Mouse (Mus musculus) megakaryocyte-erythroid progenitor cell, adult 5-6 weeks (primary cell): ENCODE measurements around the gene Mdp1. TPM values are rescaled to one million over a fixed set of nuclear protein-coding genes. Genes with fewer than 3 reads are reported as not detected.
A peak's percentile ranks its signal among the peaks of the same experiment; 100 is the strongest.

Source experiments
- ATAC-seq: replicated peaks from 2 replicates; pipeline ENCODE4 v1.8.0; 2016; ENCODE audit warnings: mild to moderate bottlenecking, inconsistent platforms; ENCODE audit not compliant: severe bottlenecking, poor library complexity, low FRiP score, low TSS enrichment
- total RNA-seq, 2 experiments: library from RNA; stranded (forward) in 1 of 2; stranded (reverse) in 1 of 2; fragments of 200-1000, 215-1000 nt in 1 of 2; fragments of >200 nt in 1 of 2; fragmentation: Nextera tagmentation in 1 of 2; gene quantifications; 2 replicates each; pipeline ENCODE4 v1.2.3; 2014 to 2017

The Mdp1 gene
- 39.9 and 57.6 TPM in 2 replicates for total RNA-seq (2014; fragmentation: Nextera tagmentation)
- total RNA-seq (2017), result 33.5 and 34.1 TPM in 2 replicates

GRCm38 (mm10) chr14:55659960-55660573 lies at the start of gene Mdp1:
Gene Mdp1 (minus strand): TSS chr14:55660508.
- ATAC-seq, result peak; percentile 99

DNA sequence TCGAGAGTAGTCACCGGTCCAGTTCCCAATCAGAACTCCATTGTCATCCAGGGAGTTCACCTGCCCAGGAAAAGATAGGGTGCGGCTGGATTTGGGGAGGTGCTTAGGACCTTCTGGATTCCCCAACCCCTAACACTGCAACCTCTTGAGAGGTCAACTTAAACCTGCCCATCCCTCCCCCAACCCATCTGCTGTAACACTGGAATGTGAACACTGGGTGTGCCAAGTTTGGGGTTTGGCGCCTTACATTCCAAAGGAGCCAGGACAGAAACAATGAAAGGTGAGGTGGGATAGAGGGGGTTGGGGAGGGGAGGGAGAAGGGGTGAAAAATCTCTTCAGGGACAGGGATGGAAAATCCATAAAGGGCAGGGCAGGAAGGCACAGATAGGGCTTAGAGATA lies 49.2 kb upstream of the Mdp1 start:
- no peak for ATAC-seq

DNA sequence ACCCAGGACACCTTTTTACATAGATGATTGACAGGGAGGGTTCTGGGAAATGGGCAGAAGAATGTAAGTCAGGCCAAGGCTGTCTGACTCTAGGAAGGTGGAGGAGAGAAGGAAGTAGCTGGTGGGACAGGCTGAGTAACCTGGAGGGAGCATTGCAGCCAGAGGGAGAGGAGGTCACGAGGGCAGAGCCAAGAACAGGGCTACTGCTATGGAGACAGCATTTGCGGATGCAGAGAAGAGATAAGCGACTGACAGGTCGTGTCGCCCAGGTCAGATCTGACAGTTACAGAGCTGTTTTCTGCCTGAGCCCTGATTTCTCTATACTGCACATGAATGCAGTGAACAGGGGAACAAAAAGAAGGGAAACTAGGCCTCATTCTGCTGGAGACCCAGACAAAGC lies 47.1 kb upstream of the Mdp1 start:
- peak; percentile 73 for ATAC-seq

DNA sequence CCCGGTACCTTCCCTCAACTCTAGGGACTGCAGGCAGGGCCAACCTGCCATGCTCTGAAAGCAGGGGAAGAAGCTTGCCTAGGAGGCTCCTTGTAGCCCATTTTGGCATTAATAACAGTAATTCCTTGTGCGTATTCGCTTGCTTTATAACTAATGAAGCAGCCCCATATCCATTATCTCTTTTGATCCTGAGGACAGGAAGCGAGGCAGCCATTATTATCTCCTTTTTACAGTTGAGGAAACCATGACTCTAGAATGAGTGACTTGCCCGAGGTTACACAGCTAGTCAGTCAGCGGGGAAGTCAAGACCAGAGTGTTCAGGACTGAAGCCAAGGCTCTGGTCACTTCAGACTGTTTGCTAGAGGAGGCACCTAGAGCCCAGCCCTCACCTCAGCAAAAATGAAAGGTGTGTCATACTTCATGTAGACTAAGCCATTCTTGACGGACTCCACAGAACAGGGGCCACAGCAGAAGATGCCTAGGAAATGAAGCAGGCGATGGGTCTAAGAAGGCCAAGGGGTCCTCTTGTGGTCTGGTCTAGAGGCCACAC lies 45.8 kb upstream of the Mdp1 start:
- ATAC-seq, result 0 out of 2 replicates have a peak, but pooled peaks have one; percentile 28

GRCm38 (mm10) chr14:55702761-55703160 lies 42.5 kb upstream of the Mdp1 start:
- ATAC-seq, result no peak

- no peak for ATAC-seq
These were observed 40.8 kb upstream of the Mdp1 start for GRCm38 (mm10) chr14:55701131-55701530.

GRCm38 (mm10) chr14:55697226-55697625 lies 36.9 kb upstream of the Mdp1 start:
- no peak for ATAC-seq

- no peak for ATAC-seq
These were observed 29.1 kb upstream of the Mdp1 start for GRCm38 (mm10) chr14:55689433-55689832.

GRCm38 (mm10) chr14:55682118-55682493 lies 21.8 kb upstream of the Mdp1 start:
- 0 out of 2 replicates have a peak, but pooled peaks have one; percentile 1 for ATAC-seq

DNA sequence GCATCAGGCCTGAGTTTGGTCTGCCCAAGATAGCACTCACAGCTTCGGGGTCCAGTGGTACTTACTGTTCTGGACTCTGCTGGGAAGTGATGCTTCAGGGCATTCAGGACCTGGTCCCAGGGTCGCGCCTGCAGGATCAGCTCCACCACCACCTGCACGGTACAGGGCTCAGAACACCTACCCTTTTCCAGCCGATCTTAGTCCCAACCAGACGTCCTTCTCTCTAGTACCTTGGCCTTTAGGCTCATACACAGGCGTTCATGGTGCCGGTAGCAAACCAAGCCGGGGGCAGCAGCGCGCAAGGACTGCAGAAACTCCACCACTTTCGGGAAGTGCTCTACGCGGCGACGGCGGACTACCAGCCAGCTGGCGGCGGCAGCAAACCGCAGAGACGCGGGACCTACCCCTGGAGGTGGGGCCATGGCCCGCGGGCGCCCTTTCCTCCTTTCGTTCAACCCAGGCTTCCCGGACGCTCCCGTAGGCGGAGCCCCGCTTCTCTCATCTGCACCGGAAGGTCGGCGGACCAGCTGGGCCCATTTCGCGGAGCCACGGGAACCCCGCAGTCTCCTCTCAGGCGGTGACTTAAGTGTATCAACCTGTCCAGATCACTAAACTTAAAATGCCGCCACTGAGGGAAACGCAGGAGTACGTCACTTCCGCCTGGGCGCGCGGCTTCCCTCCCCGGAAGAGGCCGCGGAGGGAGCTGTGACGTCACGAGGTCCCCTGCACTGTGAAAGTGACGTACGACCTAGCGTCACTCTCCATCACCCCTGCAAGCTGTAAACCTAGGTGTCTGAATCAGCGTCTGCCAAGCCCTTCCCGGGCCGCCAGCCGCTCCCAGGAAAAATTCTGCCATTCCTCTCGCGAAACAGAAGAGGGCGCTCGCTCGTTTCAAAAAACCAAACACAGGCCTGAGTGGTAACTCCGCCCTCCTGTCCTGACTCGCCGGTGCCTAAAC lies 21.1 kb upstream of the Mdp1 start, which contains the start of gene Tinf2:
TSS of gene Tinf2 (minus strand) at position 661 of the 958 bp plus-strand sequence.
- ATAC-seq, result peak; percentile 93

- ATAC-seq, result no peak
These were observed 17.3 kb upstream of the Mdp1 start for GRCm38 (mm10) chr14:55677615-55678014.

DNA sequence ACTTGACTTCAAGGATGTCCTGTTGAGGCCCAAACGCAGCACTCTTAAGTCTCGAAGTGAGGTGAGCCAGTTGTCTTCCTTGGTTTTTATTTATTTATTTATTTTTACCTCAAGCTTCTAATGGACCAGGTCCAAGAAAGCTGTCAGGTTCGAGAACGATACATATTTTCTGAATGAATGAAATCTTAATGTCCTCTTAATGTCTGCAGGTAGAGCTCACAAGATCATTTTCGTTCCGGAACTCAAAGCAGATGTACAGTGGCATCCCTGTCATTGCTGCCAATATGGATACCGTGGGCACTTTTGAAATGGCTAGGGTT lies 12.4 kb upstream of the Mdp1 start:
- no peak for ATAC-seq

GRCm38 (mm10) chr14:55671833-55672740 lies 11.8 kb upstream of the Mdp1 start, which contains the start of the genes Gmpr2 and Nedd8:
Gene Gmpr2 (plus strand): TSS chr14:55671941.
Gene Nedd8 (minus strand): TSS chr14:55672124.
- peak; percentile 99 for ATAC-seq

GRCm38 (mm10) chr14:55671486-55671832 lies 11.2 kb upstream of the Mdp1 start:
- ATAC-seq, result peak; percentile 27

DNA sequence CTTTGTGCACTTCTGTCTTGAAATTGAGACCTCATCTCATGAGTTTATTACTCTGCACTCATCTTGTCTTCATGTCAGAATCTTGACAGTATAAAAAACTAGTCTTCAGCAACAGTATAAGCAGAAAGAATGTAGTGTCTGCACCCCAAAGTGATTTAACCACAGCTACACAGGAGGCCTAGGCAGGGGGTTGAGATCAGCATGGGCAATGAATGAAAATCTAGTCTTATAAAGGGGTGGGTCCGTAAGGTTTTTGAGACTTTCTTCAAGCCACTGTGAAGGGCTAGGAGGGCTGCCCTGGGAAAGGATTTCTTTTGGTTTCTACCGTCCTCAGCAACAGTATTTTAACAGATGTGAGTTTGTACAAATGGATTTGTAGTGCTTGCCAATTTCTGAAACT lies 328 bp upstream of the Mdp1 start:
- no peak for ATAC-seq

DNA sequence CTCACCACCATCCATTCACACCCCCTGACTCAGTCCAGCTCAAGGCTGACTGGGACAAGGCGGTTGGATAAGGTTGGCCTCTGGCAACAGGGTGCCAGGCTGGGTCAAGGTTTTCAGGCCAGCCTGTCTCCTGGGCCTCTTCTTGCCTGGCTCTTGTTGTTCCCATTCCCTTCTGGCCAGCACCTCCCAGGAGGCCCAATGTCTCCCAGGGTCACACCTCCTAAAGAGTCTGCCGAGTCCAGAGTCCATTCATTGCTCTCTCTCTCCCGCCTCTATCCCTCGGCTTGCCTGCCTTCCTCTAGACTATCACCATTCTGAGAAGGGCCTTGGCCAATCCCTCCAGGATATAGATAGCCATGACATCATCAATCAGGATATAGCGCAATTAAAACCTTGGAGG lies 2.3 kb downstream of the Mdp1 start:
- no peak for ATAC-seq

DNA sequence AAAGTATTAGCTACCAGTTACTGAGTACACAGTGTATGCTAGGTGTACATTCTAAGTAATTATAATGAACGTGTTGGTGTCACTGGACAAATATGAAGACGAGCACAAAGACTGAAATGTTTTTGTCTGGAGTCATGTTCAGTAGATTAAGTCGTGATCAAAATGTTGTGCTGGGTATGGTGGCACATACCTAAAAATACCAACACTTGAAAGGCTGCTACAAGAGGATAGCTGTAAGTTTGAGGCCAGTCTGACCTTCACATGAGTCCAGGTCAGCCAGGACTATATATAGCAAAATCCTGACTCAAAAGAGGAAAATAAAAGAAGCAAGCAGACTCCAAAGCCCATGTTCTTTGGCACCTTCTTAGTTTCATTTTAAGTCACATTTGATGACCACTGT lies 3.4 kb downstream of the Mdp1 start:
- no peak for ATAC-seq

GRCm38 (mm10) chr14:55651528-55651927 lies 8.8 kb downstream of the Mdp1 start:
- no peak for ATAC-seq

- ATAC-seq, result no peak
These were observed 10.4 kb downstream of the Mdp1 start, which contains the start of gene Tssk4 for GRCm38 (mm10) chr14:55649884-55650283. Gene Tssk4 (plus strand): TSS chr14:55650184.
